Mouse (Mus musculus): ENCODE results near the gene Ovol1. TPM values are rescaled to one million over a fixed set of nuclear protein-coding genes. Genes with fewer than 3 reads are reported as not detected.

The Ovol1 gene
- total RNA-seq, 1 experiment: 0.58 TPM

DNA sequence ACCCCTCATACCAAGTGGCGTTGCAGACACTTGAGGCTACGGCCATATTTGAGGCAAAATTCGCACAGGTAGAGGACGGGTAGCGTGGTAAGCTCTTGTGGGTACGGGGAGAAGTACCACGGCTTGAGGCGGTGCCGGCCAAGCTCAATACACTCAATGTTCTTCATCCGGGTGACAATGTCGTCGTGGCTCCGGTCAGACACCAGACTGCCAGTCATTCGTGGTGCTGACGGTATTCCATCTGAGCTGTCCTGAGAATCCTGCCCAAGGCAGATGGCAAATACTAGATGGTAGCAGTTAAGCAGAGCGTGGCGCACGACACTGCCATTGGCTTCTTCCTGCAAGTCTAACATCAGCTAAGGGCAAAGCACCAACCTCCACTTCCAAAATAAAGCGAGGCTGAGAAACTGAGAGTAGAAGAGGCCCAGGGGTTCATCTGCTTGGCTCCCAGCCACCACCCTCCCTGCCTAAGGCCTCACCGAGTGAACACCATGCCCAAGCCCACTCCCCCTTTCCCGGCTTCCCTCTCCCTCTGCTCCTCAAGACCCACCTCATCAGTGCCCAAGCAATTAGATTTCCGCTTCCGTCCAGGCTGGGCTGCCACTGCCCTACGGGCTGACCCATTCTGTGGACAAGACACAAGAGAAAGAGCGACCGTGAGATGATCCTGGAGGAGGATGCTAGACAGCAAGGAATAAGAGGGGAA lies 47.4 kb upstream of the Ovol1 start:
- Histone ChIP-seq H3K9ac (ENCODE audit: insufficient read depth, low read depth, low read length, poor library complexity, severe bottlenecking) (no peak overlapping the region), H3K36me3 (ENCODE audit: control insufficient read depth, insufficient read depth, low read length, poor library complexity, severe bottlenecking) (peaks cover 58% of the 10 kb centered on the region), H3K27ac (ENCODE audit: insufficient read depth, low read depth, low read length, poor library complexity, severe bottlenecking) (no peak overlapping the region), H3K4me1 (ENCODE audit: control insufficient read depth in 2 of 2, insufficient read depth in 2 of 2, low read length in 2 of 2, poor library complexity in 1 of 2) (peaks cover 1 to 16% of the 10 kb centered on the region in 2 experiments; a peak in 2 of 4 replicates), H3K9me3 (ENCODE audit: control insufficient read depth, insufficient read depth, low read depth, low read length) (no peaks in the 10 kb centered on the region), H3K4me3 (ENCODE audit: insufficient read depth in 1 of 2, low read depth in 1 of 2, low read length in 2 of 2, poor library complexity in 1 of 2, severe bottlenecking in 1 of 2) (no peak overlapping the region)
- TF ChIP-seq ZNF384 (IDR thresholded peaks at IDR 0.05; ENCODE audit: low read depth, low read length): no peak
- no peak for TF ChIP-seq HCFC1 (IDR thresholded peaks at IDR 0.05; ENCODE audit: borderline replicate concordance, insufficient read depth, low read length)
- no peak for TF ChIP-seq MAFK (IDR thresholded peaks at IDR 0.05; ENCODE audit: insufficient read depth, low read depth, low read length)
- TF ChIP-seq CHD2 (IDR thresholded peaks at IDR 0.05; ENCODE audit: low read depth, low read length): no peak
- TF ChIP-seq ZC3H11A (IDR thresholded peaks at IDR 0.05; ENCODE audit: borderline replicate concordance, low read depth, low read length): no peak
- in situ Hi-C loops (cut with MboI; ENCODE audit: low sequenced_read_pairs in 2 of 2, unreplicated experiment in 2 of 2): no loop called here
- DNase-seq (ENCODE audit: low read depth, low spot score): no peak

DNA sequence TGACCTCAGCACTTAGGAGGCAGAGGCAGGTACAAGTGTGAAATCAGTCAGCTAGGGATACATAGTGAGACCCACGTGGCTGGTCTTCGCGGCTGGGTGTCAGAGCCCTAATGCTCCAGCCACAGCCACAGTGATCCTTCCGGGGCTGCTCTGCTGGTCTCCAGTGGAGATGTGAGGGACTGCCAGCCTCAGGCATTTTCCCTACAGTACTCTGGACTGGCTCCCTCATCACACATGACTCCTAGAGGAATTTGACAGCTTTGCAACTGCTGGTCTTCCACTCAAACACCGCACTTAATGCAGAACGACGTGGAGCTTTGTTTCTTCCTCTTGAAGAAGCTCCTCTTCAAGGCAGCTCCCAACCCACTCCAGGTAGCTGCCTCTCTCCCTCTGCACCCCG lies 45.8 kb upstream of the Ovol1 start:
- peaks cover 58% of the 10 kb centered on the region for H3K36me3 ChIP-seq (ENCODE audit: control insufficient read depth, insufficient read depth, low read length, poor library complexity, severe bottlenecking)
- in situ Hi-C loops (cut with MboI; ENCODE audit: low sequenced_read_pairs in 2 of 2, unreplicated experiment in 2 of 2): no loop called here

DNA sequence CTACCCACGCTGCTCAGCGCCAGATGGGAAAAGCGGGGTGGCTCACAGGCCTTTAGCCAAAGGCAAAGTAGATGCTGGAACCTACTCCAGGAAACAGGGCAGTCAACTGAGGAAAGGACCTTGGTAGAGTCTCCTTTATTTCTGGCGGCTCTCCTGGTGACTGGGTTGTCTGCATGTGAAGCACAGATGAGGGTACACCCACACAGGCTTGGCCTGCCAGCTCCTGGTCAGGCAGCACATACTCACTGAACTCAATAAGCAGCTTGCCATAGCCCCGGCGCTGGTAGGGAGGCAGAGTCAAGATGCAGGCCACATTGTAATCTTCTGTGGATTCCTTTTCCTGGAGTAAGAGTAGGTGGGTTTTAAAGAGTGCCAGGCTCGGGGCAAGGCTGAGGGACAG lies 44.7 kb upstream of the Ovol1 start:
- in situ Hi-C loops (cut with MboI; ENCODE audit: low sequenced_read_pairs in 2 of 2, unreplicated experiment in 2 of 2): no loop called here
- Histone ChIP-seq H3K4me1 (ENCODE audit: control insufficient read depth in 2 of 2, insufficient read depth in 2 of 2, low read length in 2 of 2, poor library complexity in 1 of 2) (peaks cover 0 to 10% of the 10 kb centered on the region in 2 experiments; a peak in 3 of 4 replicates), H3K9me3 (ENCODE audit: control insufficient read depth, insufficient read depth, low read depth, low read length) (no peaks in the 10 kb centered on the region), H3K27ac (ENCODE audit: insufficient read depth, low read depth, low read length, poor library complexity, severe bottlenecking) (no peak overlapping the region), H3K36me3 (ENCODE audit: control insufficient read depth, insufficient read depth, low read length, poor library complexity, severe bottlenecking) (peaks cover 58% of the 10 kb centered on the region), H3K4me3 (ENCODE audit: insufficient read depth in 1 of 2, low read depth in 1 of 2, low read length in 2 of 2, poor library complexity in 1 of 2, severe bottlenecking in 1 of 2) (no peak overlapping the region), H3K9ac (ENCODE audit: insufficient read depth, low read depth, low read length, poor library complexity, severe bottlenecking) (no peak overlapping the region)
- TF ChIP-seq HCFC1 (IDR thresholded peaks at IDR 0.05; ENCODE audit: borderline replicate concordance, insufficient read depth, low read length) (no peak), MAFK (IDR thresholded peaks at IDR 0.05; ENCODE audit: insufficient read depth, low read depth, low read length) (no peak), CHD2 (IDR thresholded peaks at IDR 0.05; ENCODE audit: low read depth, low read length) (no peak), ZNF384 (IDR thresholded peaks at IDR 0.05; ENCODE audit: low read depth, low read length) (no peak), ZC3H11A (IDR thresholded peaks at IDR 0.05; ENCODE audit: borderline replicate concordance, low read depth, low read length) (no peak)
- no peak for DNase-seq (ENCODE audit: low read depth, low spot score)

More for the DNA sequence above, 45.8 kb upstream of the Ovol1 start:
- Histone ChIP-seq H3K4me3 (ENCODE audit: insufficient read depth in 1 of 2, low read depth in 1 of 2, low read length in 2 of 2, poor library complexity in 1 of 2, severe bottlenecking in 1 of 2) (no peak overlapping the region), H3K9ac (ENCODE audit: insufficient read depth, low read depth, low read length, poor library complexity, severe bottlenecking) (no peak overlapping the region), H3K9me3 (ENCODE audit: control insufficient read depth, insufficient read depth, low read depth, low read length) (no peaks in the 10 kb centered on the region), H3K27ac (ENCODE audit: insufficient read depth, low read depth, low read length, poor library complexity, severe bottlenecking) (no peak overlapping the region), H3K4me1 (ENCODE audit: control insufficient read depth in 2 of 2, insufficient read depth in 2 of 2, low read length in 2 of 2, poor library complexity in 1 of 2) (peaks cover 1 to 14% of the 10 kb centered on the region in 2 experiments; a peak in 3 of 4 replicates)
- TF ChIP-seq ZNF384 (IDR thresholded peaks at IDR 0.05; ENCODE audit: low read depth, low read length) (no peak), CHD2 (IDR thresholded peaks at IDR 0.05; ENCODE audit: low read depth, low read length) (no peak), ZC3H11A (IDR thresholded peaks at IDR 0.05; ENCODE audit: borderline replicate concordance, low read depth, low read length) (no peak), MAFK (IDR thresholded peaks at IDR 0.05; ENCODE audit: insufficient read depth, low read depth, low read length) (no peak), HCFC1 (IDR thresholded peaks at IDR 0.05; ENCODE audit: borderline replicate concordance, insufficient read depth, low read length) (no peak)
- no peak for DNase-seq (ENCODE audit: low read depth, low spot score)

DNA sequence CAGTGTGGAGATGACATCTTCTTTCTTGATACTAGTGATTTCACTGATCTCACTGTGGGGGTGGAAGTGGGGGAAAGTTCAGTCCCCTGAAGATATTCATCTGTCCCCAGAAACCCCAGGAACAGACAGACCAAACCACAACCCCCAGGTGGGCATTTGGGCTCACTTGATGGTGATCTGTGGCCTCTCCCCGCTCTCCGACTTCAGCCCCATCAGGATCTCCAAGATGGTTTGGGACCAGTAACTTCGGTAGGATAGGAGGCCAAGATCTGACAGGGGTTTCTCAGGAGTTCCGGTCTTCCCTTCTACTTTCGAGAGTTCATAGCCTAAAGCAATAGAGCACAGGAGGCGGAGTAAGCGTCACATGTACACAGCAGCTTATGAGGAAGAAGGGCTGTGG lies 43.2 kb upstream of the Ovol1 start:
- no peak overlapping the region for H3K9ac ChIP-seq (ENCODE audit: insufficient read depth, low read depth, low read length, poor library complexity, severe bottlenecking)
- in situ Hi-C loops (cut with MboI; ENCODE audit: low sequenced_read_pairs in 2 of 2, unreplicated experiment in 2 of 2): no loop called here
- no peak for DNase-seq (ENCODE audit: low read depth, low spot score)
- no peak overlapping the region for H3K4me3 ChIP-seq (ENCODE audit: insufficient read depth in 1 of 2, low read depth in 1 of 2, low read length in 2 of 2, poor library complexity in 1 of 2, severe bottlenecking in 1 of 2)
- TF ChIP-seq ZNF384 (IDR thresholded peaks at IDR 0.05; ENCODE audit: low read depth, low read length) (no peak), HCFC1 (IDR thresholded peaks at IDR 0.05; ENCODE audit: borderline replicate concordance, insufficient read depth, low read length) (no peak), ZC3H11A (IDR thresholded peaks at IDR 0.05; ENCODE audit: borderline replicate concordance, low read depth, low read length) (no peak), CHD2 (IDR thresholded peaks at IDR 0.05; ENCODE audit: low read depth, low read length) (no peak)
- H3K36me3 ChIP-seq (ENCODE audit: control insufficient read depth, insufficient read depth, low read length, poor library complexity, severe bottlenecking): peaks cover 54% of the 10 kb centered on the region
- H3K27ac ChIP-seq (ENCODE audit: insufficient read depth, low read depth, low read length, poor library complexity, severe bottlenecking): no peak overlapping the region
- H3K9me3 ChIP-seq (ENCODE audit: control insufficient read depth, insufficient read depth, low read depth, low read length): no peaks in the 10 kb centered on the region
- peaks cover 0 to 5% of the 10 kb centered on the region in 2 experiments; a peak in 3 of 4 replicates for H3K4me1 ChIP-seq (ENCODE audit: control insufficient read depth in 2 of 2, insufficient read depth in 2 of 2, low read length in 2 of 2, poor library complexity in 1 of 2)

Data from ES-E14 (cell line).